Mouse (Mus musculus): ENCODE data around the gene Polr2l.

DNA sequence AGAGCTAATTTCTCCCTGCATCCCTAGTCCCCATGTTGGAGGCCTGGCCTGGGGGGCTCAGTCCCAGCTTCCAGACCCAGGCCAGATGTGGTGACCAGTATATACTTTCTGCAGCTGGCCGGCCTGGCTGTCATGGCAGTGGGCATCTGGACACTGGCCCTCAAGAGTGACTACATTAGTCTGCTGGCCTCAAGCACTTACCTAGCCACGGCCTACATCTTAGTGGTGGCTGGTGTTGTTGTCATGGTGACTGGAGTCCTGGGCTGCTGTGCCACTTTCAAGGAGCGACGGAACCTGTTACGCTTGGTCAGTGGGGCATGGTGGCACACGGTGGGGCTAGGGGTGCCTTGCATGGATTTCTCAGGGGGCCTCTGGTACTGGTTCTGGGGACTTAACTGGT, 5.6 kb downstream of the Polr2l start:
- no peak for TF ChIP-seq CTCF (IDR thresholded peaks at IDR 0.05; ENCODE audit: low read depth)
- TF ChIP-seq EP300 (IDR thresholded peaks at IDR 0.05; ENCODE audit: low read depth), result no peak
